Mouse (Mus musculus) C2C12 (cell line): ENCODE data around the gene Usp4. TPM values are rescaled to one million over a fixed set of nuclear protein-coding genes. Genes with fewer than 3 reads are reported as not detected.

Source experiments
- H3K27me3 ChIP-seq: one replicate; pipeline ENCODE4 v1.6.1; 2011; ENCODE audit not compliant: control insufficient read depth, insufficient read depth, insufficient read length
- H3K36me3 ChIP-seq: one replicate; pipeline ENCODE4 v1.6.1; 2011; ENCODE audit not compliant: control insufficient read depth, insufficient read depth
- H3K4me3 ChIP-seq: one replicate; pipeline ENCODE4 v1.5.1; 2011; ENCODE audit warnings: mild to moderate bottlenecking, control low read depth; ENCODE audit not compliant: poor library complexity, insufficient read depth, severe bottlenecking
- H3K79me2 ChIP-seq: one replicate; pipeline ENCODE4 v1.6.1; 2011; ENCODE audit not compliant: control insufficient read depth, insufficient read depth
- H3K79me3 ChIP-seq: one replicate; pipeline ENCODE4 v1.6.1; 2011; ENCODE audit warnings: low read depth, control low read depth
- H3ac ChIP-seq: one replicate; pipeline ENCODE3; 2011; ENCODE audit warnings: low read depth; ENCODE audit not compliant: control insufficient read depth, insufficient read length
- CEBPB ChIP-seq: IDR thresholded peaks from one replicate; pipeline ENCODE4 v1.6.1; 2011; ENCODE audit warnings: low read depth, mild to moderate bottlenecking, control low read depth, moderate library complexity
- CTCF ChIP-seq: IDR thresholded peaks from one replicate; pipeline ENCODE4 v1.5.1; 2011; ENCODE audit not compliant: control insufficient read depth, insufficient read depth, insufficient read length
- FOSL1 ChIP-seq: IDR thresholded peaks from one replicate; pipeline ENCODE4 v1.8.0; 2011; ENCODE audit warnings: mild to moderate bottlenecking, low read length; ENCODE audit not compliant: poor library complexity, insufficient read depth, severe bottlenecking
- MAX ChIP-seq: IDR thresholded peaks from one replicate; pipeline ENCODE4 v1.6.1; 2011; ENCODE audit warnings: mild to moderate bottlenecking, control low read depth
- MYOD1 ChIP-seq: IDR thresholded peaks from one replicate; pipeline ENCODE4 v1.6.1; 2011; ENCODE audit warnings: low read depth; ENCODE audit not compliant: control insufficient read depth, insufficient read length
- MYOG ChIP-seq: IDR thresholded peaks from one replicate; pipeline ENCODE4 v1.6.1; 2011; ENCODE audit not compliant: control insufficient read depth, insufficient read length; ENCODE audit errors: extremely low read depth
- USF1 ChIP-seq: IDR thresholded peaks from one replicate; pipeline ENCODE4 v1.6.1; 2011; ENCODE audit warnings: low read depth, mild to moderate bottlenecking, control low read depth, moderate library complexity
- polyA plus RNA-seq: library from polyadenylated mRNA; unstranded; fragments of >200 nt; fragmentation: generic; extraction: Trizol; gene quantifications from one replicate; pipeline ENCODE4 v1.2.1, GENCODE M21; 2012; ENCODE audit warnings: missing spikeins

Gene Usp4
- polyA plus RNA-seq, 1 experiment, result 82.3 TPM

- TF ChIP-seq CEBPB (no peak), MAX (no peak), CTCF (no peak), MYOD1 (no peak), MYOG (no peak), USF1 (no peak), FOSL1 (no peak)
- peaks cover 33% of the 10 kb centered on the region for H3K36me3 ChIP-seq
- H3K4me3 ChIP-seq, result no peak within 1 kb of the TSS
- H3K79me2 ChIP-seq, result no peaks in the 10 kb centered on the region
- no peaks in the 10 kb centered on the region for H3K27me3 ChIP-seq
- no peak within 1 kb of the TSS for H3ac ChIP-seq
- no peaks in the 10 kb centered on the region for H3K79me3 ChIP-seq
Observed at GRCm38 (mm10) chr9:108392676-108393075, 45.0 kb downstream of the Usp4 start, which contains the start of gene 1700102P08Rik. Gene 1700102P08Rik (plus strand): TSS chr9:108392805.

GRCm38 (mm10) chr9:108394191-108394590 lies 46.5 kb downstream of the Usp4 start:
- Histone ChIP-seq H3K79me2 (no peaks in the 10 kb centered on the region), H3K4me3 (no peak overlapping the region), H3ac (no peak overlapping the region), H3K36me3 (peaks cover 20% of the 10 kb centered on the region), H3K79me3 (no peaks in the 10 kb centered on the region), H3K27me3 (no peaks in the 10 kb centered on the region)
- TF ChIP-seq CEBPB (no peak), MAX (no peak), USF1 (no peak), CTCF (no peak), FOSL1 (no peak), MYOG (no peak), MYOD1 (no peak)

- H3K79me2 ChIP-seq, result no peaks in the 10 kb centered on the region
- no peaks in the 10 kb centered on the region for H3K79me3 ChIP-seq
- TF ChIP-seq MAX, result no peak
- TF ChIP-seq FOSL1, result no peak
- no peak for TF ChIP-seq CTCF
- TF ChIP-seq CEBPB, result no peak
- no peak for TF ChIP-seq USF1
- no peak for TF ChIP-seq MYOG
- no peak for TF ChIP-seq MYOD1
- H3K36me3 ChIP-seq, result peaks cover 9% of the 10 kb centered on the region
- H3K27me3 ChIP-seq, result no peaks in the 10 kb centered on the region
- H3K4me3 ChIP-seq, result no peak overlapping the region
- H3ac ChIP-seq, result no peak overlapping the region
Observed at GRCm38 (mm10) chr9:108395427-108395826, 47.8 kb downstream of the Usp4 start.

- Histone ChIP-seq H3K4me3 (no peak overlapping the region), H3K79me2 (no peaks in the 10 kb centered on the region), H3K79me3 (no peaks in the 10 kb centered on the region), H3K36me3 (peaks cover 2% of the 10 kb centered on the region), H3K27me3 (no peaks in the 10 kb centered on the region), H3ac (no peak overlapping the region)
- TF ChIP-seq CEBPB, result no peak
- TF ChIP-seq USF1, result no peak
- TF ChIP-seq MAX, result no peak
- TF ChIP-seq MYOG, result no peak
- no peak for TF ChIP-seq FOSL1
- TF ChIP-seq CTCF, result no peak
- no peak for TF ChIP-seq MYOD1
Observed at GRCm38 (mm10) chr9:108398324-108398723, 50.7 kb downstream of the Usp4 start.

GRCm38 (mm10) chr9:108401186-108401960 lies 53.7 kb downstream of the Usp4 start:
- Histone ChIP-seq H3K36me3 (no peaks in the 10 kb centered on the region), H3ac (no peak overlapping the region), H3K79me2 (no peaks in the 10 kb centered on the region), H3K79me3 (no peaks in the 10 kb centered on the region), H3K4me3 (no peak overlapping the region), H3K27me3 (no peaks in the 10 kb centered on the region)
- TF ChIP-seq MAX (no peak), FOSL1 (no peak), MYOD1 (no peak), CTCF (no peak), CEBPB (no peak), MYOG (no peak), USF1 (no peak)
